Mouse (Mus musculus) embryonic facial prominence, embryonic 11.5 days (tissue): Measurements from ENCODE around the gene Zfp296. TPM values are rescaled to one million over a fixed set of nuclear protein-coding genes. Genes with fewer than 3 reads are reported as not detected.

Experiments
- ATAC-seq: fragments of 200-750 bp; cut with Nextera tagmentation; replicated peaks from 2 replicates; pipeline ENCODE4 v1.8.0; 2017; ENCODE audit warnings: low read depth; ENCODE audit not compliant: insufficient number of reproducible peaks, low FRiP score, low TSS enrichment
- DNase-seq: peaks from one replicate; pipeline ENCODE4 v3.0.0-alpha.2; 2015; ENCODE audit warnings: low spot score
- H3K27ac ChIP-seq: fragments of 300-500 bp; sonication (generic); replicated peaks from 2 replicates; pipeline ENCODE4 v1.5.1; 2014; ENCODE audit warnings: mild to moderate bottlenecking, low read depth, low read length, control low read depth
- H3K27me3 ChIP-seq: fragments of 300-500 bp; sonication (generic); 2 replicates; pipeline ENCODE4 v1.6.1; 2014; ENCODE audit warnings: mild to moderate bottlenecking, low read length, moderate library complexity, mixed read lengths; ENCODE audit not compliant: control insufficient read depth, insufficient read depth
- H3K36me3 ChIP-seq: fragments of 300-500 bp; sonication (generic); replicated peaks from 2 replicates; pipeline ENCODE4 v1.6.1; 2014; ENCODE audit warnings: low read depth, mild to moderate bottlenecking, low read length, moderate library complexity, mixed read lengths; ENCODE audit not compliant: control insufficient read depth, insufficient read depth
- H3K4me1 ChIP-seq: fragments of 300-500 bp; sonication (generic); 2 replicates; pipeline ENCODE4 v1.6.1; 2014; ENCODE audit warnings: low read length, mixed read lengths; ENCODE audit not compliant: control insufficient read depth, insufficient read depth
- H3K4me2 ChIP-seq: fragments of 300-500 bp; sonication (generic); 2 replicates; pipeline ENCODE4 v1.6.1; 2014; ENCODE audit warnings: low read depth, mild to moderate bottlenecking, control low read depth, low read length, moderate library complexity
- H3K4me3 ChIP-seq: fragments of 300-500 bp; sonication (generic); 2 replicates; pipeline ENCODE4 v1.5.1; 2014; ENCODE audit warnings: low read depth, low read length, control low read depth
- H3K9ac ChIP-seq: fragments of 300-500 bp; sonication (generic); replicated peaks from 2 replicates; pipeline ENCODE4 v1.6.1; 2014; ENCODE audit warnings: mild to moderate bottlenecking, control low read depth, low read length
- H3K9me3 ChIP-seq: fragments of 300-500 bp; sonication (generic); replicated peaks from 2 replicates; pipeline ENCODE4 v1.6.1; 2016; ENCODE audit warnings: mild to moderate bottlenecking, low read length, inconsistent platforms, mixed read lengths; ENCODE audit not compliant: control insufficient read depth
- WGBS: fragments of 180-500 bp; shearing (Covaris S2); extraction: QIAGEN DNeasy Blood & Tissue Kit; methylation state at CpG from one replicate; pipeline ENCODE4 v1.1.7; 2014; 5-methylcytosine and 5-hydroxymethylcytosine counted together
- polyA plus RNA-seq: library from polyadenylated mRNA; unstranded; fragments of >200 nt; fragmentation: Nextera tagmentation; extraction: Ambion mirVana; gene quantifications from 2 replicates; pipeline ENCODE4 v1.2.1, GENCODE M21; 2014

Zfp296 gene
- polyA plus RNA-seq, result 0.22 and 0.31 TPM in 2 replicates

- H3K4me2 ChIP-seq, result peak within 1 kb of the TSS; percentile 57
- DNase-seq (peak; percentile 39), ATAC-seq (no peak)
- peak within 1 kb of the TSS; percentile 32 for H3K4me3 ChIP-seq
- no peaks in the 10 kb centered on the region; the same call in none of the 2 replicates for H3K36me3 ChIP-seq
- peaks cover under 1% of the 10 kb centered on the region for H3K4me1 ChIP-seq
- peak within 1 kb of the TSS; percentile 7; the same call in 1 of the 2 replicates for H3K9ac ChIP-seq
- no peaks in the 10 kb centered on the region for H3K9me3 ChIP-seq
- H3K27ac ChIP-seq, result no peak within 1 kb of the TSS
- H3K27me3 ChIP-seq, result peaks cover 22% of the 10 kb centered on the region
- 2% methylated on average over 56 of the region's 56 CpGs for WGBS
Measured at GRCm38 (mm10) chr7:19577141-19577852, at the start of gene Zfp296, which contains the start of gene Gemin7. Gene Zfp296, plus strand, starts transcription at chr7:19577287. Gene Gemin7, minus strand, starts transcription at chr7:19577595.

GRCm38 (mm10) chr7:19531077-19531476 is 46.0 kb upstream of the Zfp296 start:
- ATAC-seq, result no peak
- no peak for DNase-seq
- H3K9me3 ChIP-seq, result no peaks in the 10 kb centered on the region
- H3K27me3 ChIP-seq, result no peaks in the 10 kb centered on the region
- no peaks in the 10 kb centered on the region for H3K4me1 ChIP-seq
- WGBS, result 74% methylated on average over 10 of the region's 10 CpGs
- no peak overlapping the region for H3K9ac ChIP-seq
- peaks cover 13% of the 10 kb centered on the region for H3K36me3 ChIP-seq
- no peak overlapping the region for H3K27ac ChIP-seq
- H3K4me3 ChIP-seq, result no peak overlapping the region
- H3K4me2 ChIP-seq, result no peak overlapping the region

- Histone ChIP-seq H3K9me3 (no peaks in the 10 kb centered on the region), H3K4me2 (no peak overlapping the region), H3K9ac (no peak overlapping the region), H3K27ac (no peak overlapping the region), H3K4me1 (no peaks in the 10 kb centered on the region), H3K27me3 (no peaks in the 10 kb centered on the region), H3K4me3 (no peak overlapping the region), H3K36me3 (peaks cover 13% of the 10 kb centered on the region)
- DNase-seq, result no peak
- no peak for ATAC-seq
- 86% methylated on average over 14 of the region's 14 CpGs for WGBS
Measured at GRCm38 (mm10) chr7:19532240-19532639, 44.8 kb upstream of the Zfp296 start.

- no peak overlapping the region for H3K4me3 ChIP-seq
- H3K9me3 ChIP-seq, result no peaks in the 10 kb centered on the region
- no peak for ATAC-seq
- H3K27ac ChIP-seq, result no peak overlapping the region
- H3K27me3 ChIP-seq, result no peaks in the 10 kb centered on the region
- DNase-seq, result no peak
- no peaks in the 10 kb centered on the region for H3K4me1 ChIP-seq
- peaks cover 13% of the 10 kb centered on the region for H3K36me3 ChIP-seq
- 95% methylated on average over 10 of the region's 10 CpGs for WGBS
- no peak overlapping the region for H3K9ac ChIP-seq
- no peak overlapping the region for H3K4me2 ChIP-seq
Measured at GRCm38 (mm10) chr7:19534676-19535075, 42.4 kb upstream of the Zfp296 start.

GRCm38 (mm10) chr7:19540771-19541566 is 36.1 kb upstream of the Zfp296 start:
- 83% methylated on average over 2 of the region's 2 CpGs for WGBS
- Histone ChIP-seq H3K9ac (no peak overlapping the region), H3K4me2 (no peak overlapping the region), H3K27ac (no peak overlapping the region), H3K36me3 (no peaks in the 10 kb centered on the region), H3K27me3 (no peaks in the 10 kb centered on the region), H3K4me1 (no peaks in the 10 kb centered on the region), H3K9me3 (no peaks in the 10 kb centered on the region), H3K4me3 (no peak overlapping the region)
- DNase-seq (no peak), ATAC-seq (no peak)

GRCm38 (mm10) chr7:19541681-19542154 is 35.4 kb upstream of the Zfp296 start:
- Histone ChIP-seq H3K4me1 (no peaks in the 10 kb centered on the region), H3K9me3 (no peaks in the 10 kb centered on the region), H3K27me3 (no peaks in the 10 kb centered on the region), H3K36me3 (no peaks in the 10 kb centered on the region), H3K4me2 (no peak overlapping the region), H3K27ac (no peak overlapping the region), H3K4me3 (no peak overlapping the region), H3K9ac (no peak overlapping the region)
- 0 out of 2 replicates have a peak, but pooled peaks have one; percentile 7 for ATAC-seq
- DNase-seq, result no peak
- WGBS, result 82% methylated on average over 7 of the region's 7 CpGs

GRCm38 (mm10) chr7:19542155-19542691 is 34.9 kb upstream of the Zfp296 start:
- no peak overlapping the region for H3K4me2 ChIP-seq
- WGBS, result 76% methylated on average over 8 of the region's 8 CpGs
- no peaks in the 10 kb centered on the region for H3K27me3 ChIP-seq
- H3K36me3 ChIP-seq, result no peaks in the 10 kb centered on the region
- DNase-seq, result no peak
- no peak overlapping the region for H3K27ac ChIP-seq
- H3K9me3 ChIP-seq, result no peaks in the 10 kb centered on the region
- ATAC-seq, result peak; percentile 44; the same call in 1 of the 2 replicates
- no peak overlapping the region for H3K9ac ChIP-seq
- H3K4me1 ChIP-seq, result no peaks in the 10 kb centered on the region
- H3K4me3 ChIP-seq, result no peak overlapping the region
